Mouse (Mus musculus) neural tube, embryonic 13.5 days (tissue): Measurements from ENCODE around the gene Gemin5. TPM values are rescaled to one million over a fixed set of nuclear protein-coding genes. Genes with fewer than 3 reads are reported as not detected.
A peak's percentile ranks its signal among the peaks of the same experiment; 100 is the strongest.
"Not testable (repeated sequence)": the region's sequence is repeated elsewhere in the genome, so short reads cannot be mapped to it uniquely, and the experiment has no call there.

Experiments
- ATAC-seq: fragments of 200-750 bp; cut with Nextera tagmentation; 2 replicates; pipeline ENCODE4 v1.8.0; 2017; ENCODE audit warnings: low read depth, mild to moderate bottlenecking, moderate TSS enrichment, moderate library complexity
- H3K27ac ChIP-seq: fragments of 300-500 bp; sonication (generic); replicated peaks from 2 replicates; pipeline ENCODE4 v1.5.1; 2015; ENCODE audit warnings: moderate library complexity, mild to moderate bottlenecking, inconsistent platforms
- H3K27me3 ChIP-seq: fragments of 300-500 bp; sonication (generic); 2 replicates; pipeline ENCODE4 v1.6.1; 2015; ENCODE audit warnings: mild to moderate bottlenecking, inconsistent platforms
- H3K36me3 ChIP-seq: fragments of 300-500 bp; sonication (generic); 2 replicates; pipeline ENCODE4 v1.6.1; 2015; ENCODE audit warnings: mild to moderate bottlenecking, inconsistent platforms
- H3K4me1 ChIP-seq: fragments of 300-500 bp; sonication (generic); replicated peaks from 2 replicates; pipeline ENCODE4 v1.6.1; 2015; ENCODE audit warnings: inconsistent platforms
- H3K4me2 ChIP-seq: fragments of 300-500 bp; sonication (generic); 2 replicates; pipeline ENCODE4 v1.6.1; 2015; ENCODE audit warnings: inconsistent platforms, mild to moderate bottlenecking, moderate library complexity
- H3K4me3 ChIP-seq: fragments of 300-500 bp; sonication (generic); 2 replicates; pipeline ENCODE4 v1.5.1; 2015; ENCODE audit warnings: mild to moderate bottlenecking, inconsistent platforms
- H3K9ac ChIP-seq: fragments of 300-500 bp; sonication (generic); 2 replicates; pipeline ENCODE4 v1.6.1; 2015; ENCODE audit warnings: moderate library complexity, mild to moderate bottlenecking, inconsistent platforms
- H3K9me3 ChIP-seq: fragments of 300-500 bp; sonication (generic); 2 replicates; pipeline ENCODE4 v1.6.1; 2016; ENCODE audit warnings: inconsistent platforms
- WGBS: fragments of 180-500 bp; shearing (Covaris S2); methylation state at CpG from one replicate; pipeline ENCODE4 v1.1.7; 2015; 5-methylcytosine and 5-hydroxymethylcytosine counted together
- polyA plus RNA-seq: library from polyadenylated mRNA; unstranded; fragments of >200 nt; fragmentation: Nextera tagmentation; extraction: Ambion mirVana; gene quantifications from 2 replicates; pipeline ENCODE4 v1.2.1, GENCODE M21; 2015

Gemin5 gene
- 12.4 and 17.7 TPM in 2 replicates for polyA plus RNA-seq

GRCm38 (mm10) chr11:58168167-58168915 is at the start of gene Gemin5:
Gemin5 (minus strand) TSS chr11:58168539.
- peak within 1 kb of the TSS; percentile 46 for H3K27ac ChIP-seq
- H3K36me3 ChIP-seq, result peaks cover 36% of the 10 kb centered on the region
- peak; percentile 78 for ATAC-seq
- H3K4me3 ChIP-seq, result peak within 1 kb of the TSS; percentile 81
- H3K9ac ChIP-seq, result peak within 1 kb of the TSS; percentile 84
- peak within 1 kb of the TSS; percentile 70 for H3K4me2 ChIP-seq
- WGBS, result under 1% methylated on average over 69 of the region's 71 CpGs
- no peaks in the 10 kb centered on the region for H3K9me3 ChIP-seq
- no peaks in the 10 kb centered on the region for H3K27me3 ChIP-seq
- H3K4me1 ChIP-seq, result peaks cover 22% of the 10 kb centered on the region

GRCm38 (mm10) chr11:58216823-58217222 is 48.5 kb upstream of the Gemin5 start:
- WGBS, result 86% methylated on average over 6 of the region's 6 CpGs
- no peak overlapping the region for H3K4me3 ChIP-seq
- ATAC-seq, result no peak
- no peaks in the 10 kb centered on the region for H3K27me3 ChIP-seq
- no peaks in the 10 kb centered on the region for H3K36me3 ChIP-seq
- no peak overlapping the region for H3K9ac ChIP-seq
- H3K9me3 ChIP-seq, result no peaks in the 10 kb centered on the region
- no peak overlapping the region for H3K27ac ChIP-seq
- no peak overlapping the region for H3K4me2 ChIP-seq
- H3K4me1 ChIP-seq, result peaks cover 6% of the 10 kb centered on the region; the same call in 1 of the 2 replicates

- Histone ChIP-seq H3K36me3 (no peaks in the 10 kb centered on the region), H3K4me1 (peaks cover 16% of the 10 kb centered on the region), H3K4me2 (no peak overlapping the region), H3K4me3 (no peak overlapping the region), H3K9me3 (no peaks in the 10 kb centered on the region), H3K27ac (no peak overlapping the region), H3K27me3 (no peaks in the 10 kb centered on the region), H3K9ac (no peak overlapping the region)
- 81% methylated on average over 5 of the region's 5 CpGs for WGBS
- no peak for ATAC-seq
Measured at GRCm38 (mm10) chr11:58215814-58216213, 47.5 kb upstream of the Gemin5 start.

DNA sequence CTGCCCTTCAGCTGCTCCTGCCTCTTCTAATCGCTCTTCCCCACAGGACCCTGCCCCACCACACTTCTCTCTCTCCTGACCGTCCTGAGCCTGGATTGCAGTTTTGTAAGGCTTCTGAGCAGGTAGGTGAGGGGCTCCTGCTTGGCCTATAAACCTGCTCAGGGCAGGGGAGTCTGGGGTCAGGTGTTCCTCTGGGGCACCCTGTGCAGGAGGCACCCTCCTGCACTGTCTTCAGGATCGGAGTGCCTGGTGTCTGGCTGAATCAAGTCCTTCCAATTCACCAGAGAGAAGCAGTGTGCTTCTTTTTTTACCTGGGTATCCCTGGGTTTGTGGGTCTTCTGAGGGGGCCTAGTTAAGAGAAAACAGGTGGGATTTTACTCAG is 46.7 kb upstream of the Gemin5 start:
- Histone ChIP-seq H3K4me2 (peak overlapping the region; percentile 48), H3K4me1 (peaks cover 18% of the 10 kb centered on the region)
- not testable (repeated sequence) for H3K9ac ChIP-seq, H3K27ac ChIP-seq, H3K36me3 ChIP-seq, H3K27me3 ChIP-seq, H3K4me3 ChIP-seq, ATAC-seq, H3K9me3 ChIP-seq
- 32% methylated on average over 2 of the region's 3 CpGs for WGBS

GRCm38 (mm10) chr11:58214391-58215048 is 46.2 kb upstream of the Gemin5 start:
- no peak for ATAC-seq
- no peaks in the 10 kb centered on the region for H3K9me3 ChIP-seq
- H3K4me2 ChIP-seq, result peak overlapping the region; percentile 48
- H3K27me3 ChIP-seq, result no peaks in the 10 kb centered on the region
- H3K4me1 ChIP-seq, result peaks cover 18% of the 10 kb centered on the region
- peak overlapping the region; percentile 53; the same call in 1 of the 2 replicates for H3K9ac ChIP-seq
- WGBS, result 41% methylated on average over 16 of the region's 17 CpGs
- H3K27ac ChIP-seq, result no peak overlapping the region
- peak overlapping the region; percentile 34 for H3K4me3 ChIP-seq
- no peaks in the 10 kb centered on the region for H3K36me3 ChIP-seq

- Histone ChIP-seq H3K27ac (no peak overlapping the region), H3K4me3 (no peak overlapping the region), H3K36me3 (no peaks in the 10 kb centered on the region), H3K27me3 (no peaks in the 10 kb centered on the region), H3K9me3 (no peaks in the 10 kb centered on the region), H3K4me1 (peaks cover 18% of the 10 kb centered on the region), H3K9ac (no peak overlapping the region), H3K4me2 (no peak overlapping the region)
- ATAC-seq, result no peak
- 82% methylated on average over 7 of the region's 7 CpGs for WGBS
Measured at GRCm38 (mm10) chr11:58213673-58214342, 45.5 kb upstream of the Gemin5 start.

- no peak for ATAC-seq
- Histone ChIP-seq H3K27ac (no peak overlapping the region), H3K27me3 (no peaks in the 10 kb centered on the region), H3K9me3 (no peaks in the 10 kb centered on the region), H3K36me3 (no peaks in the 10 kb centered on the region), H3K4me2 (no peak overlapping the region), H3K4me1 (peaks cover 18% of the 10 kb centered on the region), H3K4me3 (no peak overlapping the region), H3K9ac (no peak overlapping the region)
- WGBS, result 6% methylated on average over 2 of the region's 2 CpGs
Measured at GRCm38 (mm10) chr11:58211682-58212067, 43.3 kb upstream of the Gemin5 start.

DNA sequence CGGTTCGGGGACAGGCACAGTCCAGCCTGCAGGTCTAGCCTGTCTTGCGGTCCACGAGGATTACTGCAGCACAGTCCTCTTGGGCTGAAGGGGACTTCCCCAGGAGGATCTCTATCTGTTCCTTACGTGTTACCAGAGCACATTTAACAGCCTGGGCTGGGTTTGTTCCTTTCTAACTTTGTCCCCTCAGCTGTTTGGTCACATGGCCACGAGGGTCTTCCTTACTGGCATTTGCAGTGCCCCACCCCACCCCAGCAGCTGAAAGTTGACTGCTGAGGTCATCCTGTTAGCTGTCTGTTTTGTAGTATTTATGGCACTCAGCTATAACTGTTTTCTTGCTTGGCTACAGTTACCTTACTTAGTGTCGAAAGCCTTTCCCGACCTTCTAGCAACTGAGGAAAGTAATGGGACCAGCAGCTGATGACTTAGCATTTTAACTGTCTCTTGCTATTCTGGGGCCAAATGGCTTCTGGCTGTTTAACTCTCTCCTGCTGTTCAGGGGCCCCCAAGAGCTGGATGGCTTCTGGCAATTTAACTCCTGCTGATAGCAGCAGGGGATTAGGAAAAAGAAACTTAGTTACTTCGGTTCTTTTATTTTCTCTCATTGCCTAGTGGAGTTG is 42.8 kb upstream of the Gemin5 start:
- 17% methylated on average over 9 of the region's 9 CpGs for WGBS
- Histone ChIP-seq H3K27ac (no peak overlapping the region), H3K4me2 (no peak overlapping the region), H3K36me3 (no peaks in the 10 kb centered on the region), H3K9me3 (no peaks in the 10 kb centered on the region), H3K4me3 (no peak overlapping the region), H3K4me1 (peaks cover 18% of the 10 kb centered on the region), H3K27me3 (no peaks in the 10 kb centered on the region), H3K9ac (no peak overlapping the region)
- no peak for ATAC-seq

DNA sequence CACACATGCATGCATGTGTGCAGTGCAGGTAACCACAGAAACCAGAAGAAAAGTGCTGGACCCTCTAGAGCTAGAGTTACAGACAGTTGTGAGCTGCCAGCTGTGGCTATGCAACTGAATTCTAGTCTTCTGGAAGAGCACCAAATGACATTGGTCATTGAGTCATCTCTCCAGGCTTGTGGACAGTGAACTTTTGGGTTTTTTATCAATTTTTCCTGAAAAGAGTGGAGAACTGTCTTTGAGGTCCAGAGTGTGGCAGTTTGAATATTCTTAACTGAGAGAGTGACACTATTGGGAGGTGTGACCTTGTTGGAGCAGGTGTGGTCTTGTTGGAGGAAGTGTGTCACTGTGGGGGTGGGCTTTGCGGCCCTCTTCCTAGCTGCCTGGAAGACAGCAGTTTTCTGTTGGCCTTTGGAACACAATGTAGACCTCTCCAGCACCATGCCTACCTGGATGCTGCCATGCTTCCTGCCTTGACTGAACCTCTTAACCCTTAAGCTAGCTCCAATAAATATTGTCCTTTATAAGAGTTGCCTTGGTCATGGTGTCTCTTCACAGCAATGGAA is 42.1 kb upstream of the Gemin5 start:
- no peaks in the 10 kb centered on the region for H3K9me3 ChIP-seq
- H3K36me3 ChIP-seq, result no peaks in the 10 kb centered on the region
- 89% methylated on average over 1 of the region's 1 CpGs for WGBS
- H3K4me1 ChIP-seq, result peaks cover 18% of the 10 kb centered on the region
- ATAC-seq, result no peak
- H3K4me3 ChIP-seq, result no peak overlapping the region
- no peak overlapping the region for H3K4me2 ChIP-seq
- H3K9ac ChIP-seq, result no peak overlapping the region
- no peak overlapping the region for H3K27ac ChIP-seq
- no peaks in the 10 kb centered on the region for H3K27me3 ChIP-seq

DNA sequence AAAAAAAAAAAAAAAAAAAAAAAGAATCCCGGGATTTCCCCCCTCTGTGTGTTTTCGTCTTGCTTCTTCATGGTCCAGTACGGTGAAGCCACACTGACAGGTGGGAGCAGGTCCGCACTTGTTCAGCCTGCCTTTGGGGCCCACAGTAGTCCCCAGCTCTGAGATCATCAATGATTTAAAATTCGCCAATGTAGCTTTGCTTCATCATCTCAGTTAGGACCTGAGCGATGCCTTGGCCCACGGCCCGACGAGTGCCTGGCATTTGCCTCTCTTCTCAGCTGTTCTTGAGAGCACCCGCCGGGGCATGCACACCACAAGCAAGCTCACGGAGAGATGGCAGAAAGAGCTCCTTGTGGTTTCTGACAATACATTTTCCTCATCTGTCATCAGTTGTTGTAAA is 32.7 kb upstream of the Gemin5 start:
- Histone ChIP-seq H3K27me3 (no peaks in the 10 kb centered on the region), H3K9me3 (no peaks in the 10 kb centered on the region), H3K9ac (no peak overlapping the region), H3K4me1 (peaks cover 5% of the 10 kb centered on the region), H3K4me3 (no peak overlapping the region), H3K36me3 (no peaks in the 10 kb centered on the region), H3K27ac (no peak overlapping the region), H3K4me2 (no peak overlapping the region)
- WGBS, result 87% methylated on average over 12 of the region's 12 CpGs
- no peak for ATAC-seq

DNA sequence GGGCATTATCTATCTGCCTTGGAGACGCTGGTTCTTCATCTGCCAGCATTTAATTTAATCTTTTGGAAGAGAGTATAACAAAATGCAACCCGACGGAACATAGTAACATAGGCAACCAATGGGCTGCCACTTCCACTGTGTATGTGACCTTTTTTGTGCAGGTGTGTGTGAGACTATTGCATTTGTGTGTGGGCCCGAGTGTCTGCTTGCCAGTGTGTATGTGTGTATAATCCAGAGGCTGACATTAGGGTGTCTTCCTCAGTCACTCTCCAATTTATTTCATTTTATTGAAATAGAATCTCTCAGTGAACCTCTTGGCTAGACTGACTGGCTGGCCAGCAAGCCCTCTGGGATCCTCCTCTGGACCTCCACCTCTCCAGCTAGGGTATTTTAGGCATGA is 31.9 kb upstream of the Gemin5 start:
- Histone ChIP-seq H3K9ac (no peak overlapping the region), H3K4me1 (peaks cover 5% of the 10 kb centered on the region), H3K4me3 (no peak overlapping the region), H3K9me3 (no peaks in the 10 kb centered on the region), H3K27me3 (no peaks in the 10 kb centered on the region), H3K4me2 (no peak overlapping the region), H3K36me3 (no peaks in the 10 kb centered on the region), H3K27ac (no peak overlapping the region)
- 95% methylated on average over 4 of the region's 4 CpGs for WGBS
- ATAC-seq, result no peak
